Mouse (Mus musculus) neutrophil, adult 5-6 weeks (primary cell): ENCODE measurements at regions not wholly inside any gene's neighbourhood (a gene's known extent, or its start where the extent isn't known, plus 50 kb on each side); places are given as distances from the start of the nearest gene placed in this dataset.

Experiments
- ATAC-seq: fragments of 151-379, 151-347 bp; 2 replicates; pipeline ENCODE4 v1.8.0; 2017; ENCODE audit warnings: mild to moderate bottlenecking, moderate TSS enrichment; ENCODE audit not compliant: insufficient number of reproducible peaks, poor library complexity, low FRiP score, severe bottlenecking; ENCODE audit errors: extremely low read depth

- no peak for ATAC-seq
Measured at GRCm38 (mm10) chr2:101300106-101300505, 324.4 kb upstream of the Rag2 start.

DNA sequence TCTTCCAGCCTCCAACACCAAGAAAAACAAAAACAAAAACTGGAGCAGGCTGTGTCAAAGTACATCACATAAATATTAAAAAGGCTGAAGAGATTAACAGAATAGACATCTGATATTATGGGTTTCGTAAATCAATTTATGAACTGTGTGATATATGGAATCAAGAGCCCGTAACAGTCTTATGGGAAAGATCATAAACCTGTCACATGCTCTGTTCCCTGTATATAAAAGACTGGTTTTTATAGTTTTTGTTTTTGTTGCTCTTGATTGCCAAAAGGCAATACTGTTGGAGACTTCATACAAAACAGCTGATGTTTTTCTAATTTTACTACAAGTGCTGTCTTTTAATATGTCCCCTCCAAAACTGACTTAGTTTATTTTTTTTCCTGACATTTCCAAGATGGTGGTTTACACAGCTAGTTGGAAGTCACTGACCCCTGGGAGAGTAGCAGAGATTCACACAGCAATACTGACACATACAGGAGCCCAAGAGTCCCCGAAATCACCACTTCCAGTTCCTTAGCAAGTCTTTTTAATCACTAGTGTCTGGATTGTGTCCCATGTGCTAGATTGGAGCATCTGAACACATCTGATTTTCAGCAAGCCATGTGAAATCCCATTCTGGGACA, 303.1 kb upstream of the Rag2 start:
- no peak for ATAC-seq

GRCm38 (mm10) chr2:101356709-101357108, 267.8 kb upstream of the Rag2 start:
- no peak for ATAC-seq

DNA sequence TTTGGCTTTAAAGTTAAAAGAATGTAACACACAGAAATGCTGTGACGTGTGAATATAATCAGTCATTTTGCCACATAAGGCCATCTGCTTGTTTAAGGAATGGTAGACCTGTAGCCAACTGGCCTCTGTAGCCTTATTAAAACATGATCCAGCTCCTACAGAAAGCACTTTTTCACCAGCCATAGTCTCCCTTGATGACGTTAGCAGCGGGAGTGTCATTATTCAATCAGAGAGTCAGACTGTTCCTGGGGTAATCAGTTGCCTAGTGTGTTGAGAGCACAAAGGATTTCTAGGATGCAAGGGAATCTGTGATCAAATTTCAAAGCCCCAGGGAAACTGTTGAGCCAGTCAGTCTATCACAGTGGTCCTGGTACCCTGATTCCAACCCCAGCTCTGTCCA, 260.3 kb upstream of the Rag2 start:
- no peak for ATAC-seq

- ATAC-seq, result no peak
Measured at GRCm38 (mm10) chr2:101368278-101368677, 256.2 kb upstream of the Rag2 start.

DNA sequence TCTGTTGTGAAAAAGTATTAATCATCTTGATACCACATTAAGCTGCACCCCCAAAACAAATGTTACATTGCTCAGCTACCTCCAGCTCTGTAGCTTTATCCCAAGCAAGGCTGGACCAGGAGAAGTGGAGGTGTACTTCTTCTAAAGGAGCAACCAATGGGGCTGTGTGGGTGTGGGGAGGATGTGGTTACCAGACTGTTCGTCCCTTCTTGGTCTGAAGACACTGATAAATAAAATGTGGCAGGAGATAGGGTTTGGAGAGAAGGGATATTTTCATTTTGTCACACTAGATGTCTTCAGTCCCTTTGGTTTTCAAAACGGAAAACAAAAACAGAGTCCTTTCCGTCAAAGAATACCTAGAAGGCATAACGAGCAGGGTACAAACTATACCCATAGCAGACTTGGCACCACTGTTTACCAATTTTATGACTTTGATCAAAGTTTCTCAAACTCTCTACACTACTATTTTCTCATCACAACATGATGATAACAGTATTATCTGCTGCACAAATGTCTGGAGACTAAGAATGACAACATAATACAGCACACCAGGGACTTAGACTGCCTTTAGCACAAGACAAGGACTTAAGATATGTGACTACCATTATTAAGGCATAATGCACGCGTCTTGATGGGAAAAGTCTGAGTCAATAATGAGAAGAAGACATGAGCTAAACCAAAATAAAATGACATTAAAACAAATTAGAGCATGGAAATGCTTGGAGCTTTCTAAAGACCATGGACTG, 253.4 kb upstream of the Rag2 start:
- ATAC-seq, result no peak

DNA sequence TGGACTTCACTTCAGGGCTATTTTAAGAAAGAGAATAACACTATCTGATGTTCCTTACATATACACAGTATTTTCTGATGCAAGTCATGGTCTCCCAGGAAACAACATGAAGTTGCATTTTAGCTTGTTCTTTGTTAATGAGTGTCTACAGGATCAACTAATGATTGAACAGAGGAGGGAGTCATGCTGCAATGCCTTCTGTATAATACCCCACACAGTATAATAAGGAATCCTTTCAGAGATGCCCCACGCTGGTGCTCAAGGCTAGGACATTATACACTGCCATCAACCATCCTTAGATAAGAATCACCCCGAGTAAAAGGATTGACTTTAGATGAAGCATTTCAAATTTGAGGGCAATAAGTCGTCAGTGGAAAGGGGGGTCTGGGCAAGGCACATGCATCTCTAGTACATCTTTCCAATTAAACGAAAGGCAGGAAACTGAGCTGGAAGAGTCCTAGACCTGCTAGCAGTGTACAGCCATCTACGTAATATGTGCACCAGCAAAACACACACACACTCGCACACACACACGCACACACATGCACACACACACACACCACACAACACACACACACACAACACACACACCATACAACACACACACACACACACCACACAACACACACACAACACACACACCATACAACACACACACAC, 252.6 kb upstream of the Rag2 start:
- ATAC-seq, result no peak

- no peak for ATAC-seq
Measured at GRCm38 (mm10) chr2:101380595-101380994, 243.9 kb upstream of the Rag2 start.

- ATAC-seq, result no peak
Measured at GRCm38 (mm10) chr2:101415002-101415401, 209.5 kb upstream of the Rag2 start.

DNA sequence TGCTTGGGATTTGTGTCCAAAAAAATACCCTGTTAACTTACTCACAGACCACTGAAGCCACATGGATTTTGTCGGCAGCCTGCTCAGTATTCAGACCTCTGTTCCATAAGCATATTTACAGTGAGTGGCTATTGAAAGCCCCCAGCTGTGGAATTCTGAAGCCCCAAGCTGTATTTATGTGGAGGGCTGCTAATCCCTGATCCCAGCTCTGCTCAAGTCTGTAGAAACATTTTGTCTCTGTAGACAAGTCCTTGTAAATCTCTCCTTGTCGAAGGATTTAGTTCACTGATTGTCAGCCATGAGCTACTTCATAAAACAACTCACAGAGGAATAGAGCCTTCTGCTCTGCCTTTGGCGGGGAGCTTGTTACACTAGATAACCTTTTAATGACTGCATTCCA, 207.8 kb upstream of the Rag2 start:
- no peak for ATAC-seq

DNA sequence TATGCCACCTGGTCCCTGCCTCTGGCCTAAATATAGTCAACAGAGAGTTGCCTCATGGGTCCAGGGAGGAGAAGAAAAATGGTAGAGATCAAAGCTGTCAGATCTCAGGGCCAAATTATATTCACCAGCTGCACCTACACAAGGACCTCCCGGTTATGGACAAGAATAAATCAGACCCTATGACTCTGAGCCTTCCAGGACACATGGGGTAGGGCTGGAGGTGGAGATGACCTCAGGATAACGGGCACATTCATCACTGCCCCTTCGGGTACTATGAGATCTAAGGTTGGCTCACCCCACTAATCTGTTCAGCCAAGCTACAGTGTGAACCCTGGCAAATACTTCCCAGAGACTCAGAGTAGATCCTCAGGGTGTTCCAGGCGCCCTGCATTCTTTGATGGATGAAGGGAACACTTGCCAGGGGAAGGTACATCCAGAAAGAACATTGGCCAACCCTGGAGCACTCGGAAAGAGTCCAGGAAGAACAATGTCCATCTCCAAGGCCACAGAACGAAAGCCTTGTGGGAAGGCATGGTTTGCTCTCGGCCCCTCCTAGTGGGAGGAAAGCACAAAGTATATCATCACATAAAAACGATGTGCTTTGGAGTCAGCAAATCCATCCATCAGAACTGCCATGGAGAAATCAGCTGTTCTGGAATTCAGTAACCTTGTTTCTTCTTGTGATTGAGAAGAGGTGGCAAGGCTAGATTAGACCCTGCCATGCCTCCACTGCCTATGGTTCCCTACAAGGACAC, 191.2 kb upstream of the Rag2 start:
- ATAC-seq, result no peak

DNA sequence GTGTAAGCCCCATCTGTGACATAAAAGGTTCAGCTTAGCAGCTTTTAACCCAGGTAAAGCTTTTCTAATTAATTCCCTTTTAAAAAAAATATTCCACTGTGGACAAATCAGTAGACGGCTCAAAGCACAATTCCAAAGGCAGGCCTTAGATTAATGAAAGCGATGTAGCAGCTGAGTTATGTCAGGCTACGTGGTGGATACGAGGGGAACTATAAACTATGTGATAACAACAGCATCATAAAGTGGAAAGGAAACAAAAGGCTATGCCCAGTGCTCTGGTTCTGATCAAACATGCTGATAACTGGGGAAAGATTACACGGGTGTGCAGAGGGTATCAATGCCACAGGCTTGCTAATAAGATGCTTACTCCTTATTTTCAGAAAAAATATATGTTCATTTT, 184.3 kb upstream of the Rag2 start:
- ATAC-seq, result no peak

DNA sequence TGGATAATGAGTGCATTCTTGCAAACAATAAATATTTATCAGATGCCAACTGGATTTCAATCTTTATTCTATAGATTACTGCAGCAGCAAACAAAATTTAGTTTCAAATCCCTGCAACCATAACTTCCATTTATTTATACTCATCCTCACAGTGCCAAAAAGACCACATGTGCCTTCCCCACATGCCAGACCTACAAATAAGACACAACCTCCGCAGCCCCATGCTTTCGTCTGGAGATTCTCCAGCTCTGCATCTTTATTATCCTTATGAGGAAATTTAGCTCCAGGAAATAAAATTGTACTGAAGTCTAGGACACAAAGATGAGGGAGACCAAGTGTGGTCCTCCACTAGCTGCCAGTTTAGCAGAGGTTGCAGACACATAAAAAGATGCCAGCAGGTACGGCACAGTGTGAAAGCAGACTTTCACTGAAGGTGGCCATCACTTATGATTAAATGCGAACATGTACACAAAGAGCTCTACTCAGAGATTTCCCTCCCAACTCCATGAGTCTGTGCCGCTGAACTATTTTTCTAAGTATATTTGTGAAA, 183.4 kb upstream of the Rag2 start:
- ATAC-seq, result no peak

- ATAC-seq, result no peak
Measured at GRCm38 (mm10) chr2:101455591-101455990, 168.9 kb upstream of the Rag2 start.

DNA sequence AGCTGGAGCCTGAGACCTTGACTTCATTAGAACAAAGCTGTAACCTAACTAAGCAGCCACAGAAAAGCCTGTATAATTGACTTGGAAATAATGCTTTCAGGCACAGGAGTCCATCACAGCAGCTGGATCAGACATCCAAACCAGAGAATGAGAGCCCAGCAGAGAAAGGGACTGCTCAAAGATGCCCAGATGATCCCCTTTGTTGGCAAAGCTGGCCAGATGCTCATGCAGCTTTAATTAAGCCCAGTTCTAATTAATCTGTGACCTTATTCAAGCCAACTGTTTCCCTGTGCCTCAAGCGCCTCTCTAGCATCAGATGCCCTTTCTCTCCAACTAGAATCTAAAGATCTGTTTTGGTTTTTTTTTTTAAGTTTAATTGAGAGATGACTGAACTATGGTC, 165.6 kb upstream of the Rag2 start:
- ATAC-seq, result no peak

DNA sequence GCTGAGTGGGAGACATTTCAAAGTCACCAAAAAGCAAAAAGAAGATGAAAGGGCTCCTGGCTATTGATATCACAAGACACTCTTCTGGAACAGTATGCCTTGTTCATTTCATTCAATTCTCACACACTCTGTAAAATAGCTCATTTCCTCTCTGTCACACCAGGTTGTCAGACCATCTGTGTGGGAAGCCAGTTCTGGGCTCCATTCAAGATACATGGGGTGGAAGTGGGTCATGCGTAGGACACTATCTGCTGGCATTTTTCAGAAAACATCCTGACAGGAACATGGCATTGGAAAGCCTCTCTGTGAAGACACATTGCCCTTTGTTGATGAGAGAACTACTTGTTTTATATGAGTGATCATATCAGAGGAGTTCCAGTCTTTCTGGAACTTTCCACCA, 162.1 kb upstream of the Rag2 start:
- ATAC-seq, result no peak

DNA sequence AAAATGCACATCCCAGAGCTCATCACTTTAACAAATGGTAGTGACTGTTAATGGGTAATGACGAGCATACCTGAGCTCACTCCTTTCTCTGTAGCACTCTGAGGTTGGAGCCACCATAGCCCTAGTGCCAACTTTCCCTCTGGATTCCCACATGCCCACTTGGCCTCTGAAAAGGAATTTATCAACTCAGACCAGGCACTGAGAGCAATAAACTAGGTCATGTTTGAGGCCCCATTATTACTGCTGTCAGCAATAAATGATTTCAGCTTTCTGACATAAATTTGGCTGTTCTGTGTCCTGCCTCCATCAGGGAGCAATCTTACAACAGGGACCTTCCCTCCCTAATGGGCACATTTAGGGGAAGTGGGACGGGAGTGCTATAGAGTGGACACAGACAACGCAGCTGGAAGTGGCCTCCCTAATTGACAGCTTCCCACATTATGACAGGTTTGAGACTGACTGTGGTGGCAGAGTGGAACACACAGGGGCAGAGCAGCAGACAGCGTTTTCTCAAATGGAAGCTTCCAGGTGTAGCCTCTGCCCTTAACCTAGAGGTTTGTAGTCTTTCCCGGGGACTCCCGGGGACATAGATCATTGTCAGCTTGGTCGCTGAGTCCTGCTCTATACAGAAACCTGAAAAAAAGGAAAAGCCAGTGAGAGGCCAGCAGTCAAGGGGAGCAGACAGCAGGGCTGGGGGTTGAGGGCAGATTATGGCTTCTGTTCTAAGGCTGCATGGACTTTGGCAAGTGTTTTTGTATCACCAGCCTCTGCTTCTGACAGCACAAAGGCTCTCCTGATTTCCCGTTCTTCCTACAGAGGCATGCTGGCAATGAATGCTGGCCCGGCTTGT, 160.0 kb upstream of the Rag2 start:
- ATAC-seq, result no peak

DNA sequence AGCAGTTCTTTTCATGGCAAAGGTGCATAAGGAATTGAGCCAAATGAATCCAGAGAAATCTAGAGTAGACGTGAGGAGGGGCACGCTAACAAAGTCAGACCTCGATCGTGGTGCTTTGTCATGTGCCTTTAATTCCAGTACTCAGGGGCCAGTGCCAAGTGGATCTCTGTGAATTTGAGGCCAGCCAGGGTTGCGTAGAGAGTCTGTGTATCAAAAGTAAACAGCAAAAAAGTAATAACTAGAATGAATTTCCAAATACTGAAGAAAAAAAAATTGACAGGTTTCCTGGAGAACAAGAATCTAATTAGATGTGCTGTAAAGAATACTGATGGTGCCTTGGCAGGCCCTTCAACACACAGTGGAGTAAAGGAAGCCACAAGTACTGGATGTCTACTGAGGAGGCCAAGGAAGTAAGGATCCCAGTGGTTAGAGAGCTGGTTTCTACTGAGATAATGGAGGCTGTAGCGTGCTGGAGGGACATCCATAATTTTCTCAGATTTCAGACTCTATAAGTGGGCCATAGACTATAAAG, 153.9 kb upstream of the Rag2 start:
- no peak for ATAC-seq
